Mouse (Mus musculus): ENCODE results near the gene Srsf7.
"Not testable (repeated sequence)": the region's sequence is repeated elsewhere in the genome, so short reads cannot be mapped to it uniquely, and the experiment has no call there.

Gene Srsf7

GRCm38 (mm10) chr17:80206671-80207581 lies at the start of gene Srsf7, which contains the start of gene Ttc39d:
Gene Srsf7, minus strand, starts transcription at chr17:80207307.
Gene Ttc39d, plus strand, starts transcription at chr17:80207460.
- peak; percentile 100 for DNase-seq (ENCODE audit: low spot score)

- no peak for DNase-seq (ENCODE audit: low spot score)
Measured at GRCm38 (mm10) chr17:80255208-80255607, 48.1 kb upstream of the Srsf7 start.

GRCm38 (mm10) chr17:80254421-80254820 lies 47.3 kb upstream of the Srsf7 start:
- no peak for DNase-seq (ENCODE audit: low spot score)

GRCm38 (mm10) chr17:80252757-80253525 lies 45.8 kb upstream of the Srsf7 start:
- no peak for DNase-seq (ENCODE audit: low spot score)

- no peak for DNase-seq (ENCODE audit: low spot score)
Measured at GRCm38 (mm10) chr17:80243116-80243515, 36.0 kb upstream of the Srsf7 start.

- no peak for DNase-seq (ENCODE audit: low spot score)
Measured at GRCm38 (mm10) chr17:80241594-80241993, 34.5 kb upstream of the Srsf7 start.

- no peak for DNase-seq (ENCODE audit: low spot score)
Measured at GRCm38 (mm10) chr17:80237475-80237874, 30.4 kb upstream of the Srsf7 start.

GRCm38 (mm10) chr17:80236805-80237204 lies 29.7 kb upstream of the Srsf7 start:
- no peak for DNase-seq (ENCODE audit: low spot score)

- DNase-seq (ENCODE audit: low spot score), result no peak
Measured at GRCm38 (mm10) chr17:80235477-80235876, 28.4 kb upstream of the Srsf7 start.

- DNase-seq (ENCODE audit: low spot score), result no peak
Measured at GRCm38 (mm10) chr17:80234376-80234775, 27.3 kb upstream of the Srsf7 start.

- DNase-seq (ENCODE audit: low spot score), result no peak
Measured at GRCm38 (mm10) chr17:80233844-80234243, 26.7 kb upstream of the Srsf7 start.

GRCm38 (mm10) chr17:80229396-80229795 lies 22.3 kb upstream of the Srsf7 start:
- no peak for DNase-seq (ENCODE audit: low spot score)

GRCm38 (mm10) chr17:80225142-80225541 lies 18.0 kb upstream of the Srsf7 start:
- not testable (repeated sequence) for DNase-seq (ENCODE audit: low spot score)

GRCm38 (mm10) chr17:80224326-80225116 lies 17.4 kb upstream of the Srsf7 start, which contains the start of gene Gemin6:
Gene Gemin6, plus strand, starts transcription at chr17:80224441.
- DNase-seq (ENCODE audit: low spot score), result peak; percentile 93

- no peak for DNase-seq (ENCODE audit: low spot score)
Measured at GRCm38 (mm10) chr17:80223829-80224228, 16.7 kb upstream of the Srsf7 start.

GRCm38 (mm10) chr17:80221890-80222628 lies 15.0 kb upstream of the Srsf7 start:
- peak; percentile 55 for DNase-seq (ENCODE audit: low spot score)

- no peak for DNase-seq (ENCODE audit: low spot score)
Measured at GRCm38 (mm10) chr17:80221202-80221601, 14.1 kb upstream of the Srsf7 start.

GRCm38 (mm10) chr17:80220131-80220530 lies 13.0 kb upstream of the Srsf7 start:
- DNase-seq (ENCODE audit: low spot score), result no peak

GRCm38 (mm10) chr17:80213998-80214397 lies 6.9 kb upstream of the Srsf7 start:
- DNase-seq (ENCODE audit: low spot score), result not testable (repeated sequence)

- DNase-seq (ENCODE audit: low spot score), result peak; percentile 65
Measured at GRCm38 (mm10) chr17:80206301-80206670, 821 bp downstream of the Srsf7 start.

- no peak for DNase-seq (ENCODE audit: low spot score)
Measured at GRCm38 (mm10) chr17:80205657-80206056, 1.4 kb downstream of the Srsf7 start.
